Mouse (Mus musculus) MEL (cell line): ENCODE measurements around the gene Magi2.

Experiments
- CHD2 ChIP-seq: IDR thresholded peaks from 2 replicates; pipeline ENCODE4 v1.6.1; 2011; ENCODE audit warnings: low read length, improper control_type of control experiment
- CTCF ChIP-seq, 3 experiments: IDR thresholded peaks in 2 of 3; conservative IDR thresholded peaks in 1 of 3; 2 replicates each; pipeline ENCODE4 v1.5.1; 2011 to 2012; ENCODE audit warnings: low read length in 3 of 3, low read depth in 2 of 3, mild to moderate bottlenecking in 2 of 3, improper control_type of control experiment in 1 of 3, inconsistent platforms in 1 of 3, mixed read lengths in 1 of 3, moderate library complexity in 1 of 3; ENCODE audit not compliant: control insufficient read depth in 1 of 3, insufficient read depth in 1 of 3, poor library complexity in 1 of 3, severe bottlenecking in 1 of 3
- GATA1 ChIP-seq: IDR thresholded peaks from 2 replicates; pipeline ENCODE4 v1.6.1; 2011; ENCODE audit warnings: low read depth, low read length, improper control_type of control experiment
- KAT2A ChIP-seq: conservative IDR thresholded peaks from 2 replicates; pipeline ENCODE4 v1.6.1; 2012; ENCODE audit warnings: low read depth, low read length, improper control_type of control experiment, inconsistent platforms
- POLR2A ChIP-seq, 2 experiments: IDR thresholded peaks; 2 replicates each; pipeline ENCODE4 v1.6.1; 2011 to 2012; ENCODE audit warnings: low read length in 2 of 2, mild to moderate bottlenecking in 2 of 2, control low read depth in 1 of 2, improper control_type of control experiment in 1 of 2, low read depth in 1 of 2, moderate library complexity in 1 of 2; ENCODE audit not compliant: control insufficient read depth in 1 of 2, insufficient read depth in 1 of 2, poor library complexity in 1 of 2

- no peak for TF ChIP-seq CHD2
- no peak for TF ChIP-seq CTCF (IDR thresholded peaks at IDR 0.05 in 2 of 3, conservative IDR thresholded peaks at IDR 0.05 in 1 of 3; ENCODE audit: control insufficient read depth in 1 of 3, insufficient read depth in 1 of 3, low read depth in 2 of 3, low read length in 3 of 3, poor library complexity in 1 of 3, severe bottlenecking in 1 of 3)
- TF ChIP-seq KAT2A, result no peak
- no peak for TF ChIP-seq GATA1
- TF ChIP-seq POLR2A (IDR thresholded peaks at IDR 0.05; ENCODE audit: control insufficient read depth in 1 of 2, insufficient read depth in 1 of 2, low read depth in 1 of 2, low read length in 2 of 2, poor library complexity in 1 of 2), result no peak
Measured at GRCm38 (mm10) chr5:20325290-20325689, 1098.5 kb downstream of the Magi2 start.
